Mouse (Mus musculus) heart, adult 8-10 months (tissue): ENCODE data around the gene Nccrp1. TPM values are rescaled to one million over a fixed set of nuclear protein-coding genes. Genes with fewer than 3 reads are reported as not detected.
"Not testable (repeated sequence)": the region's sequence is repeated elsewhere in the genome, so short reads cannot be mapped to it uniquely, and the experiment has no call there.

Experiments used
- DNase-seq: peaks from one replicate; pipeline ENCODE4 v3.0.0; 2022; ENCODE audit warnings: low spot score
- microRNA-seq: library from miRNA; unstranded; fragments of <30 nt; microRNA quantifications from one replicate; pipeline ENCODE4 v1.2.0, GENCODE M21; 2022
- total RNA-seq, 4 experiments: library from RNA; stranded (reverse); gene quantifications; 2 replicates each; pipeline ENCODE4 v1.2.4; 2022

Gene Nccrp1
- total RNA-seq, 4 experiments from 2014 or later: not detected

GRCm38 (mm10) chr7:28522536-28522935 lies 24.5 kb downstream of the Nccrp1 start, which contains the start of gene Ifnl3:
Gene Ifnl3 (plus strand): TSS chr7:28522836.
- not testable (repeated sequence) for DNase-seq

- DNase-seq: no peak
These were observed 35.6 kb downstream of the Nccrp1 start for GRCm38 (mm10) chr7:28511441-28511840.

DNA sequence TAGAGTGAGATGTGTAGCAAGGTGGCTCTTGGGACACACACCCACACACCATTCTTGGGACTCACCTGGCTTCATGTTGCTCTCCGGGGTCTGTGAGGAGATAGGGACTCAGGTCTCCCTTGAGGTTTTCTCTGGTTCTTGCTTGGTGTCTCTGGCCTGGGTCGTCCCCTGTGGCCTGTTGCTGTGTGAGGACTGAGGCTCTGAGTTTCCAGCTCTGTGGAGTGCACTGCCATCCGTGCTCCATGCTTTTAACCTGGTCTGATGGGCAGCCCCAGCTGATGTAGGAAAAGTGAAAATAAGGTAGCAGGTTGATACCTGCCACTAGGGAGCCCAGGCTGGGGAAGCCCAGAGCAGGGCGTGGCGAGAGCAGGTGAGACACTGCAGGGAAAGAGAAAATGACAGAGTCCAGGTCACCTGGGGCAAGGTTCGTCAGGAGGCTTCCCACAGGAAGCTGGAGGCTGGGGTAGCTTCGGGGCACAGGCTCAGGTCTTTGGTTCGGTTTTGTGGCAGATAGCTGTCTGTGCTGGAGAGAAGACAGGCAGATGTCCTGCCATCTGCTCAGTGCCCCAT lies 36.6 kb downstream of the Nccrp1 start, which contains the start of gene Ifnl2:
Gene Ifnl2, minus strand, starts transcription at position 51 of the 570 bp plus-strand sequence.
- not testable (repeated sequence) for DNase-seq

- DNase-seq: not testable (repeated sequence)
These were observed 37.9 kb downstream of the Nccrp1 start for GRCm38 (mm10) chr7:28509121-28509520.

- DNase-seq: no peak
These were observed 41.5 kb downstream of the Nccrp1 start for GRCm38 (mm10) chr7:28505585-28505984.

DNA sequence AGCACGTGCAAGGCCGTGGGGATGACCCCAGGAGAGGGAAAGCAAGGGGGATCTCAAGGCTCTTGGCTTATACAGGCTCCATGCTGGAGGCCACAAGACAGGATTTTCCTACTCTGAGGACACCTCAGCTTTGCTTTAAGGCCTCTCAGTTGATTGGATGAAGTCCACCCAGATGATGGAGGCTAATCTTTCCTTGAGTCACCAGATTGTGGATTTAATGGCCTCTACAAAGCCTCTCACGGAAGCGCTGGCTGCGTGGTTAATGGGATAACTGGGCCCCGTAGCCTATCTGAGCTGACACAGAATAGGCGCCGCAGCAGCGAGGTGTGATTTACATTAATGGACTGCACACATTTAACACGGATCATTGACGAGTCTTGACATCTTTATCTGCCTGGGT lies 51.6 kb downstream of the Nccrp1 start:
- no peak for DNase-seq

Small RNA genes lying within 50 kb of the gene (microRNA-seq; reads per million reads assigned to microRNA genes)
- gene Mir7049: not detected

Other genes with a start within 250 kb of the Nccrp1 start
- gene Dll3, start 245.0 kb downstream of the Nccrp1 start, total RNA-seq: not detected
- 10 to 100 TPM; 59.2 to 68.5 (median 64.4) TPM for gene Timm50, start 235.2 kb downstream of the Nccrp1 start, total RNA-seq
- gene Supt5, start 208.5 kb downstream of the Nccrp1 start, total RNA-seq: 10 to 100 TPM; 56.0 to 63.2 (median 57.6) TPM
- 100 to 1,000 TPM; 472 to 574 (median 541) TPM for gene Rps16, start 196.6 kb downstream of the Nccrp1 start, total RNA-seq
- 10 to 100 TPM in 3 of 4 experiments, 1 to 10 TPM in 1; 8.9 to 13.2 (median 11.2) TPM for gene Plekhg2, start 174.7 kb downstream of the Nccrp1 start, total RNA-seq
- 10 to 100 TPM; 12.2 to 40.6 (median 16.5) TPM for gene Zfp36, start 167.0 kb downstream of the Nccrp1 start, total RNA-seq
- gene Med29, start 154.5 kb downstream of the Nccrp1 start, total RNA-seq: 10 to 100 TPM; 19.5 to 24.0 (median 22.2) TPM
- gene Paf1, start 154.3 kb downstream of the Nccrp1 start, total RNA-seq: 10 to 100 TPM; 35.7 to 44.4 (median 39.1) TPM
- gene Gmfg, start 109.8 kb downstream of the Nccrp1 start, total RNA-seq: 1 to 10 TPM; 3.5 to 5.7 (median 4.8) TPM
- gene Lrfn1, start 95.3 kb downstream of the Nccrp1 start, total RNA-seq: under 1 TPM; 0.43 to 0.82 (median 0.61) TPM
- not detected for gene Ifnl2, start 36.8 kb downstream of the Nccrp1 start, total RNA-seq
- not detected for gene Ifnl3, start 24.4 kb downstream of the Nccrp1 start, total RNA-seq
- not detected for gene Sycn, start 6.4 kb downstream of the Nccrp1 start, total RNA-seq
- gene Samd4b, start 50.9 kb upstream of the Nccrp1 start, total RNA-seq: 10 to 100 TPM; 19.4 to 23.4 (median 21.5) TPM
- 10 to 100 TPM in 1 of 4 experiments, 1 to 10 TPM in 3; 8.1 to 11.8 (median 8.5) TPM for gene Pak4, start 50.9 kb upstream of the Nccrp1 start, total RNA-seq
- gene Acp7, start 84.1 kb upstream of the Nccrp1 start, total RNA-seq: not detected
- gene Fbxo27, start 145.6 kb upstream of the Nccrp1 start, total RNA-seq: under 1 TPM in 3 of 4 experiments, not detected in 1; 0.11 to 0.72 (median 0.16) TPM
- gene Fbxo17, start 169.6 kb upstream of the Nccrp1 start, total RNA-seq: 1 to 10 TPM in 3 of 4 experiments, under 1 TPM in 1; 0.55 to 1.2 (median 1.1) TPM
- 10 to 100 TPM; 64.0 to 72.6 (median 67.4) TPM for gene Mrps12, start 194.6 kb upstream of the Nccrp1 start, total RNA-seq
- gene Sars2, start 194.7 kb upstream of the Nccrp1 start, total RNA-seq: 10 to 100 TPM; 13.1 to 15.0 (median 13.7) TPM
- not detected for gene Ccer2, start 208.9 kb upstream of the Nccrp1 start, total RNA-seq
- gene Sirt2, start 219.5 kb upstream of the Nccrp1 start, total RNA-seq: 10 to 100 TPM; 84.0 to 92.6 (median 90.8) TPM
- gene Nfkbib, start 220.3 kb upstream of the Nccrp1 start, total RNA-seq: 10 to 100 TPM; 22.8 to 29.1 (median 28.1) TPM
- gene Rinl, start 241.7 kb upstream of the Nccrp1 start, total RNA-seq: 1 to 10 TPM; 1.4 to 3.0 (median 1.6) TPM